Mouse (Mus musculus) hindbrain, embryonic 15.5 days (tissue): ENCODE results near the gene Pard3. TPM values are rescaled to one million over a fixed set of nuclear protein-coding genes. Genes with fewer than 3 reads are reported as not detected.

Source experiments
- ATAC-seq: fragments of 200-750 bp; cut with Nextera tagmentation; 2 replicates; pipeline ENCODE4 v1.8.0; 2017; ENCODE audit warnings: low read depth, moderate number of reproducible peaks, moderate TSS enrichment; ENCODE audit not compliant: low FRiP score
- H3K27ac ChIP-seq: fragments of 300-500 bp; sonication (generic); replicated peaks from 2 replicates; pipeline ENCODE4 v1.5.1; 2015; ENCODE audit warnings: mild to moderate bottlenecking, inconsistent platforms
- H3K27me3 ChIP-seq: fragments of 300-500 bp; sonication (generic); 2 replicates; pipeline ENCODE4 v1.6.1; 2015; ENCODE audit warnings: control low read depth, inconsistent platforms
- H3K36me3 ChIP-seq: fragments of 300-500 bp; sonication (generic); 2 replicates; pipeline ENCODE4 v1.6.1; 2015; ENCODE audit warnings: control low read depth, inconsistent platforms
- H3K4me1 ChIP-seq: fragments of 300-500 bp; sonication (generic); replicated peaks from 2 replicates; pipeline ENCODE4 v1.6.1; 2015; ENCODE audit warnings: control low read depth, inconsistent platforms
- H3K4me2 ChIP-seq: fragments of 300-500 bp; sonication (generic); 2 replicates; pipeline ENCODE4 v1.6.1; 2015; ENCODE audit warnings: moderate library complexity, mild to moderate bottlenecking, inconsistent platforms
- H3K4me3 ChIP-seq: fragments of 300-500 bp; sonication (generic); 2 replicates; pipeline ENCODE4 v1.5.1; 2015; ENCODE audit warnings: mild to moderate bottlenecking, inconsistent platforms
- H3K9ac ChIP-seq: fragments of 300-500 bp; sonication (generic); 2 replicates; pipeline ENCODE4 v1.6.1; 2015; ENCODE audit warnings: inconsistent platforms
- H3K9me3 ChIP-seq: fragments of 300-500 bp; sonication (generic); 2 replicates; pipeline ENCODE4 v1.6.1; 2016; ENCODE audit warnings: control low read depth, inconsistent platforms
- WGBS: fragments of 180-500 bp; shearing (Covaris S2); methylation state at CpG from one replicate; pipeline ENCODE4 v1.1.7; 2015; 5-methylcytosine and 5-hydroxymethylcytosine counted together
- polyA plus RNA-seq: library from polyadenylated mRNA; unstranded; fragments of >200 nt; fragmentation: Nextera tagmentation; extraction: Ambion mirVana; gene quantifications from 2 replicates; pipeline ENCODE4 v1.2.1, GENCODE M21; 2015

Pard3 gene
- polyA plus RNA-seq, 1 experiment from 2014 or later = 18.2 TPM

DNA sequence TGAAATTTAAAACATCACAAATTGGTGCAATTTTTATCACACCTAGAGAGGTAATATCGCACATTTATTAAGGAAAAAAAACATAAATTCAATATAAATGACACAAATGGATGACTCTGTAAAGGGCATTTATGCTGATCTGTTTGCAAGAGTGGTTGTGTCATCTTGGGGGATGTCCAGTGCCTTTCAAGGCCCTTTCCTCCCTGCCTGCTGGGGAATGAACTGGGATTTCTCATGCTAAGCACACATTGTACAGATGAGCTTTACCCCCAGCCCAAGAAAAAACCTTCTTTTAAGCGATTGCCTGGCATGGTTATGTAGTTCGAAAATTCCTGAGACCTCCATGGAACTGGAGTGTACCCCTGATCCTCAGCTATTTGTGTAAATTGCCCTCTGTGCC, 280.7 kb downstream of the Pard3 start:
- 83% methylated on average over 3 of the region's 3 CpGs for WGBS
- Histone ChIP-seq H3K4me1 (0 out of 2 replicates have a peak, but pooled peaks cover 4% of the 10 kb centered on the region), H3K27ac (no peak overlapping the region), H3K36me3 (no peaks in the 10 kb centered on the region), H3K9me3 (no peaks in the 10 kb centered on the region), H3K4me3 (no peak overlapping the region), H3K4me2 (no peak overlapping the region), H3K9ac (no peak overlapping the region), H3K27me3 (no peaks in the 10 kb centered on the region)
- ATAC-seq = no peak

DNA sequence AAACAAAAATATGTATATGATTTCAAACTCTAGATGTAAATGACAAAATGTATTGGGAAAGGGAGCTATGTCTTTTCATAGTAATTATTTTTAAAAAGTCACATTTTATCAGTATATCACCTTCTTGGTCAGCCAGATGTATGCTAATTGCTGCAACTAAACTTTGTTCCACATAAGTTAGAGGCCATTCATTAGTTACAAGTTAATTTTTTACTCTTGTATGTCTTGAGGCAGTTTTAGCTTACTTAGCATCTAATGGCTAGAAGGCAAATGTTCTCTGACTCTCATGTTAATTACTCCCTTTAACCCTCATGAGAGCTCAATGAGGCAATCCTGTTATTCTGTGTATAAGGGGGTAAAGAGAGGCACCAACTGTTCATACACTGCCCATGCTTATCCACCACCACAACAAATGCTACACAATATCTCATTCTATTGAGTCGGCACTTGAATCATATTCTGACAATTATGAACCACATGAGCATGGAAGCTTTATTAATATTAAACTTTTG, 282.3 kb downstream of the Pard3 start:
- no peaks in the 10 kb centered on the region for H3K9me3 ChIP-seq
- no peak for ATAC-seq
- no peaks in the 10 kb centered on the region for H3K36me3 ChIP-seq
- no peak overlapping the region for H3K4me2 ChIP-seq
- H3K4me3 ChIP-seq = no peak overlapping the region
- WGBS = 86% methylated on average over 1 of the region's 1 CpGs
- H3K27ac ChIP-seq = no peak overlapping the region
- no peak overlapping the region for H3K9ac ChIP-seq
- H3K27me3 ChIP-seq = no peaks in the 10 kb centered on the region
- H3K4me1 ChIP-seq = 0 out of 2 replicates have a peak, but pooled peaks cover 4% of the 10 kb centered on the region

DNA sequence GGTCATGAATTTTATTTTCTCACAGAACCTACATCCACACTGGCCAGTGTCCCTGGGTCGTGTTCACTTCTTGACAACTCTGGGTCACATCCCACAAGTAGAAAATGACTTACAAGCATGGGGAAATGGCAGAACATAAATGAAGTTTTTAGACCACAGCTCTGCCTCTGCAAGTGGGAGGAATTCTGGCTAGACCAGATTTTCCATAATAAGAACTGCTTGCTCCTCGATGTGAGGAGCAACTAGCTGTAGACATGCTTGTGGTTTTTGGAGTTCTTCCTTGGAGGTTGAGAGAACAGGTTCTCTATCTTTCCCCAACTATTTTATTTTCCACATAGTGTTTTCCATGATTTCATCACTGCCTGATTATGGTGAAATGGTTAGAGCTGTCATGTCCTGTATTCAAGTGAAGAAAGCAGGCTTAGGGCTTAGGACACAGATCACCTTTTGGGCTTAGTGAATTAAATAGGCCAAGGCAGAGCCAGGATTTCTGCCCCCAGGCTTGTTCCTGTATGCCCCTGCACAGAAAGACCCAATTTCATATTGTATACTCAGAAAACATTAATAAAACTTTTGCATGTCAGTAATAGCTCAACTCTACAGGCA, 284.3 kb downstream of the Pard3 start:
- Histone ChIP-seq H3K27me3 (no peaks in the 10 kb centered on the region), H3K9me3 (no peaks in the 10 kb centered on the region), H3K9ac (no peak overlapping the region), H3K4me2 (no peak overlapping the region), H3K27ac (no peak overlapping the region), H3K4me3 (no peak overlapping the region), H3K36me3 (no peaks in the 10 kb centered on the region), H3K4me1 (0 out of 2 replicates have a peak, but pooled peaks cover 4% of the 10 kb centered on the region)
- 97% methylated on average over 2 of the region's 2 CpGs for WGBS
- ATAC-seq = no peak

DNA sequence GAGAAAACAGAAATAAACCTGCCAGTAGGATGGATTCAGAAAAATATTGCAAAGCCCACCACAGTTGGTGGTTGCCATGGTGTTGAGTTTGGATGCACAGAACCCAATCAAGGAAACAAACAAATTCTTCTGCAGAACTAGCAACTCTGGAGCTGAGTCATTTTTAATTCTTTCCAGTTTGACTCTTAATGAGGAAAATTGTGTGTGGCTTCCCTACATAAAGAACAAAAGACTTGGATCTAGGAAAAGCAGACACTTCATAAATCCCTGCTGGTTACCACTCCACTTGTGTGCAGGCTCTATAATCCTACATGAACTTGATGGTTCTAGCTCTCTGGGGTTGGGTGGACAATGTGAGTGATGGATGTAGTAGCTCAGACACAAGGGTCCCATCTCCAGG, 298.1 kb downstream of the Pard3 start:
- H3K4me2 ChIP-seq = no peak overlapping the region
- H3K4me1 ChIP-seq = 0 out of 2 replicates have a peak, but pooled peaks cover under 1% of the 10 kb centered on the region
- H3K9ac ChIP-seq = no peak overlapping the region
- no peaks in the 10 kb centered on the region for H3K27me3 ChIP-seq
- no peaks in the 10 kb centered on the region for H3K9me3 ChIP-seq
- ATAC-seq = no peak
- no peak overlapping the region for H3K4me3 ChIP-seq
- H3K36me3 ChIP-seq = no peaks in the 10 kb centered on the region
- no peak overlapping the region for H3K27ac ChIP-seq

DNA sequence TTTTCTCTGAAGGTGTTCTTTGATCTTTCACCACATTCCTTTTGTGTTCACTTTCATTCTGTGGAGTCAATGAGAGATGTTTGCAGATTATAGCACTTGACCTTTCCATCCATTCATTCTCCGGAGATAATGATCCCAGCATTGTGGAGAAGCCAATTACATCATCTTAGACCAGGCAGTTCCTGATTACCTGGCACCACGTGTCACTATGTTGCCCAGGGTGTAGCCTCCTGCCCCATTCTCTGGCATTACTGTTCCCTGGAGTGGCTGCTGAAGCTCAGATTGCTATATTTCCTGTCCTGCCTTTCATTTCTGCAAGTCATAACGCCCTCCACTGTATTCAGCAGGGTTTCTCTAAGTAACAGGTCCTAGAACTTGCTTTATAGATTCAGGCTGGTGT, 304.7 kb downstream of the Pard3 start:
- Histone ChIP-seq H3K27ac (no peak overlapping the region), H3K9me3 (no peaks in the 10 kb centered on the region), H3K4me3 (no peak overlapping the region), H3K9ac (no peak overlapping the region), H3K4me2 (no peak overlapping the region), H3K4me1 (0 out of 2 replicates have a peak, but pooled peaks cover 3% of the 10 kb centered on the region), H3K27me3 (no peaks in the 10 kb centered on the region), H3K36me3 (0 out of 2 replicates have a peak, but pooled peaks cover 7% of the 10 kb centered on the region)
- ATAC-seq = no peak
- WGBS = 51% methylated on average over 3 of the region's 3 CpGs

DNA sequence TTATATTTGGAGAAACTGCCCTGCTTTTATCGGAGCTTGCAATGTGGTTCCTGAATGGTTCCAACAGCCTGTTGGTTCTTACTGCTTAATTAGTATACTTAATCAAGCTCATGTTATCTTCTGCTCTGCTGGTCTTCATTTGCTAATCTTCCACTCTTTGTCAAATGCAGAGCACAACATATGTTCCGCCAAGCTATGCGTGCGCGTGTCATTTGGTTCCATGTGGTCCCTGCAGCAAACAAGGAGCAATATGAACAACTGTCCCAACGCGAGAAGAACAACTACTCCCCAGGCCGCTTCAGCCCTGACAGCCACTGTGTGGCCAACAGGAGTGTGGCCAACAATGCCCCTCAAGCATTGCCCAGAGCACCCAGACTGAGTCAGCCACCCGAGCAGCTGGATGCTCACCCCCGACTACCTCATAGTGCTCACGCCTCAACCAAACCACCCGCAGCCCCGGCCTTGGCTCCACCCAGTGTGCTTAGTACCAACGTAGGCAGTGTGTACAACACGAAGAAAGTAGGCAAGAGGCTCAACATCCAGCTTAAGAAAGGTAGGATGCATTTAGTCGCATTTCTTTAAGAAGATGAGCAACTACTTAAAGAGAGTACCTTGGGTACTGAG, 307.7 kb downstream of the Pard3 start:
- H3K27me3 ChIP-seq = no peaks in the 10 kb centered on the region
- 84% methylated on average over 16 of the region's 16 CpGs for WGBS
- ATAC-seq = no peak
- H3K36me3 ChIP-seq = 0 out of 2 replicates have a peak, but pooled peaks cover 7% of the 10 kb centered on the region
- H3K4me1 ChIP-seq = 0 out of 2 replicates have a peak, but pooled peaks cover 3% of the 10 kb centered on the region
- no peak overlapping the region for H3K9ac ChIP-seq
- H3K4me2 ChIP-seq = no peak overlapping the region
- no peak overlapping the region for H3K4me3 ChIP-seq
- H3K9me3 ChIP-seq = no peaks in the 10 kb centered on the region
- no peak overlapping the region for H3K27ac ChIP-seq

DNA sequence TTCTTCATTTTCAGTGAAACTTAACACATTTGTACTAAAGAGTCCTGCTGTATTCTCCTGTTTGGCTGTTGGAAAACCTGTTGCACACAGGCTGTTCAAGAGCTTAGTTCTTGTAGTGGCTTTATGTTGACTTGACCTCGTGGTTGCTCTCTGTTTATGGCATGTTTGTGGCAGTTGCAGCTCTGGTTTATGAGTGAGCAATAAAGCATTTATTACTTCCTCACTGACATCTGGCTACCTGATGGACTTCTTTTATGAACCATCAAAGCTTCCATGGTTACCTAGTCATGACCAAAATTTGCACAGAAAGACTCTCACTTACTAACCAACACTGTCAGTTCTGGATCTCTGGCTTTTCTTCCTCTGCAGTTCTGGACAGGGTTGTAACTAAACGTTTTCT, 314.1 kb downstream of the Pard3 start:
- Histone ChIP-seq H3K9ac (no peak overlapping the region), H3K36me3 (no peaks in the 10 kb centered on the region), H3K4me2 (no peak overlapping the region), H3K4me1 (peaks cover 8% of the 10 kb centered on the region), H3K9me3 (no peaks in the 10 kb centered on the region), H3K27me3 (no peaks in the 10 kb centered on the region), H3K4me3 (no peak overlapping the region), H3K27ac (no peak overlapping the region)
- no peak for ATAC-seq
- 70% methylated on average over 2 of the region's 2 CpGs for WGBS

DNA sequence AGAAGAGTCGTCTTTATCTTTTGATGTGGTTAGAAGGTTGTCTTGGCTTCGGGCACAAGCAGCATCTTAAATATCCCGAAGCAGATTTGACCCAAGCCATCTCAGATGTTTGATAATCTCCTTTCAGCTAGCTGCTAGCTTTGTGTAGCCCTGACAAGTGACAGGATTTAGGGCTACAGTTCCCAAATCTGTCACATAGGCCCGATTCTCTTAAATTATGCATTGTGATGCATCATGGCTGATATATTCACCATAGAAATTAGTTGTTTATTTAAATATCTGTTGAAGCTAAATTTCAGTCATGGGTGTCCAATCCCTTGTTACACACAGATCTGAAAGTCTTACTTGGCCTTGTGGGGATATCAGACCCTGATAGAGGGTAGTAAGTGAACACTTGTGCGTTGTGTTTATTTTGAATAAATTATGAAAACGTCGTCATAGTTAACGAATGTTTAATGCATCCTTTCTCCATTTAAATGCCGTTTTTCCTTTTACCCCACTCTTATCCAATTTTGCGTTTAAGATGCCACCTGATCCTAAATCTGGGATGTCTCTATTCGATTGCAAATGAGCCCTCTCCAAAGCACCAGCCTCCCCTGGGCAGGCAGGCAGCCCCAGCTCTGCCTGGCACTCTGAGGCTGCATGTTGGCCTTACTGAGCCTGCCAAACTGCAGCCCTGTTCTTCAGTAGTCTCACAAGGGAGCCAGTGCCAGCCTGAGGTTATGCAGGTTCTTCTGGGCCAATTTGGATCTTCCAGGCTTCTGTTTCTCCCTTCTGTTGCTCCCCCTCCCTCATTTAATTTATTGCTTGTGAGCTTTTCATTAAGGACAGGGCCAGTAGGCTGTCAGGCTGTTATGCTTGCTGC, 315.5 kb downstream of the Pard3 start:
- 46% methylated on average over 11 of the region's 11 CpGs for WGBS
- H3K27me3 ChIP-seq = no peaks in the 10 kb centered on the region
- peaks cover 8% of the 10 kb centered on the region for H3K4me1 ChIP-seq
- no peak overlapping the region; the same call in 1 of the 2 replicates for H3K27ac ChIP-seq
- peaks cover 8% of the 10 kb centered on the region; the same call in 1 of the 2 replicates for H3K36me3 ChIP-seq
- no peaks in the 10 kb centered on the region for H3K9me3 ChIP-seq
- no peak overlapping the region for H3K9ac ChIP-seq
- peak; percentile 56; the same call in 1 of the 2 replicates for ATAC-seq
- no peak overlapping the region for H3K4me2 ChIP-seq
- H3K4me3 ChIP-seq = no peak overlapping the region

DNA sequence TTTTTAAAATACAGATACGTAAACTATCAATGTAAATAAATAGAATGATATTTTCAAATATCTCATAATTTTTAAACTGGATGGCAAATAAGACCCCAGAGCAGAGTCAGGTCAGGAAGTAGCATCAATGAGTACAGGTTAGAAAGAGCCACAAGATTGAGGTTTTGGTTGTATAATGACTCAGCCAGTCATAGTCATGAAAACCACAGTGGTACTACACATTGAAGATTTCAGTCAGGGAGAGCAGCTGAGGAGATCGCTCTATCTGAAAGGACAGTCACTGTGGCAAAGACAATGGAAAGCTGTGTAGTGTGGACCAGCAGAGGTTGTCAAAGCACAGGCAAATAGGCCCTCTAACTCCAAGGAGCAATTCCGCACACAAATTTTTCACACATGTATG, 317.6 kb downstream of the Pard3 start:
- Histone ChIP-seq H3K27ac (no peak overlapping the region), H3K4me3 (no peak overlapping the region), H3K4me1 (peaks cover 8% of the 10 kb centered on the region), H3K36me3 (peaks cover 8% of the 10 kb centered on the region; the same call in 1 of the 2 replicates), H3K27me3 (no peaks in the 10 kb centered on the region), H3K4me2 (no peak overlapping the region), H3K9ac (no peak overlapping the region), H3K9me3 (no peaks in the 10 kb centered on the region)
- WGBS = 96% methylated on average over 3 of the region's 3 CpGs
- ATAC-seq = no peak

DNA sequence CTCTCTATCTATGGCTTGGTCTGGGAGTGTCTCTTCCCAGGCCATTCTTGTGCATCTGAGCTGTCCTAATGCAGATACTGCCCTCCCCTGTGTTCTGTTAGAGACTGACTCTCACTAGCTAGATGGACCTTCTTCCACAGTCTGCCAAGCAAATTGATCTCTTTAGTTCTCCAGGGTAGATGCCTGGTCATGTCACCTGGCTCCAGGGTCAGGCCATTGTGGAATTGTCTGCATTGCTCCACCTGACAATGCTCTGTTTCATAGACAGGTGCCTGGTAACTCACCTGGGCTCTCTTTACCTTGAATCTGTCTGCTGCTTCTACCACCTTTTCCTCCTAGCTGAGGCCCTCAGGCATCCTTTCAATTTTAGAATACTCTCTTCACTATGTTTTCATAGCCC, 329.0 kb downstream of the Pard3 start:
- H3K36me3 ChIP-seq = peaks cover 16% of the 10 kb centered on the region
- no peak overlapping the region for H3K9ac ChIP-seq
- no peak overlapping the region for H3K4me2 ChIP-seq
- no peaks in the 10 kb centered on the region for H3K27me3 ChIP-seq
- H3K27ac ChIP-seq = no peak overlapping the region
- ATAC-seq = no peak
- no peak overlapping the region for H3K4me3 ChIP-seq
- no peaks in the 10 kb centered on the region for H3K4me1 ChIP-seq
- H3K9me3 ChIP-seq = no peaks in the 10 kb centered on the region

DNA sequence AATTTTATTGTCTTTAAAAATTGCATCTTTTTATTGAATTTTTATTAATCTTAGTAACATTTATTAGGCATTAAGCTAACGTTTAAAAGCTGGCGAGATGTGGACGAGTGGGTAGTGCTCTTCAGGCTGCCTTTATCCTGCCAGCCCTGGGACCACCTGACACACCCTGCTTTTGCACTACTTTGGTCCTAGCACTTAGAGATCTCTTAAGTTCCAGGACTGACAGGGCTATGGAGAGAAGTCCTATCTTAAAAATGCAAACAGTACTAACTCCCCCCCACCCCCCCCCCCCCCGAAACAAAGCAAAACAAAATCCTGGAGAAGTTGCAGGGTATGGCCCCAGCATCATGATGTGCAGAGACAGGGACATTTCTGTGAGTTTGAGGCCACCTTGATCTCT, 331.8 kb downstream of the Pard3 start:
- Histone ChIP-seq H3K4me3 (no peak overlapping the region), H3K4me1 (no peaks in the 10 kb centered on the region), H3K9me3 (no peaks in the 10 kb centered on the region), H3K36me3 (peaks cover 7% of the 10 kb centered on the region; the same call in 1 of the 2 replicates), H3K9ac (no peak overlapping the region), H3K27me3 (no peaks in the 10 kb centered on the region), H3K27ac (no peak overlapping the region), H3K4me2 (no peak overlapping the region)
- ATAC-seq = no peak
- WGBS = 80% methylated on average over 4 of the region's 4 CpGs

DNA sequence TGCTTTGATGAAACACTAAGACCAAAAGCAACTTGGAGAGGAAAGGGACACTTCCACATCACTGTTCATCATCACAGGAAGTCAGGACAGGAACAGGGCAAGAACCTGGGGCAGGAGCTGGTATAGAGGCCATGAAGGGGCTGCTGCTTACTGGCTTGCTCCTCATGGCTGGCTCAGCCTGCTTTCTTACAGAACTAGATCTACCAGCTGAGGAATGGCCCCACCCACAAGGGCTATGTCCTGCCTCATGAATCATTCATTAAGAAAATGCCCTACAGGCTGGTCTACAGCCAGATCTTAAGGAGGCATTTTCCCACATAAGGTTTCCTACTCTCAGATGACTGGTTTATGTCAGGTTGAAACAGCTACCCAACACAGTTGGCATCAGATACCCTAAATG, 342.1 kb downstream of the Pard3 start:
- Histone ChIP-seq H3K4me1 (no peaks in the 10 kb centered on the region), H3K27ac (no peak overlapping the region), H3K9me3 (no peaks in the 10 kb centered on the region), H3K27me3 (no peaks in the 10 kb centered on the region), H3K4me3 (no peak overlapping the region), H3K4me2 (no peak overlapping the region), H3K9ac (no peak overlapping the region), H3K36me3 (no peaks in the 10 kb centered on the region)
- no peak for ATAC-seq
